Mouse (Mus musculus) adrenal gland, postnatal 10 days (tissue): ENCODE measurements around the gene 5830473C10Rik. TPM values are rescaled to one million over a fixed set of nuclear protein-coding genes. Genes with fewer than 3 reads are reported as not detected.

Experiments used
- total RNA-seq, 2 experiments: library from RNA; stranded (reverse); gene quantifications; 2 replicates each; pipeline ENCODE4 v1.2.3; 2021

Gene 5830473C10Rik
- total RNA-seq, 2 experiments from 2014 or later: 5.5 to 10.4 TPM

Other genes with a start within 250 kb of the 5830473C10Rik start
- 100 to 1,000 TPM in 1 of 2 experiments, 10 to 100 TPM in 1; 79.6 to 111 TPM for gene Ankrd17, start 194.5 kb upstream of the 5830473C10Rik start, total RNA-seq
- 1 to 10 TPM; 2.1 to 3.3 TPM for gene Gm9958, start 193.9 kb upstream of the 5830473C10Rik start, total RNA-seq
- over 10,000 TPM in 1 of 2 experiments, 1,000 to 10,000 TPM in 1; 7,600 to 18,589 TPM for gene Alb, start 100.2 kb upstream of the 5830473C10Rik start, total RNA-seq
- 100 to 1,000 TPM; 414 to 846 TPM for gene Afp, start 70.4 kb upstream of the 5830473C10Rik start, total RNA-seq
- gene Afm, start 42.2 kb upstream of the 5830473C10Rik start, total RNA-seq: 100 to 1,000 TPM in 1 of 2 experiments, 10 to 100 TPM in 1; 52.5 to 116 TPM
- gene Rassf6, start 79.5 kb downstream of the 5830473C10Rik start, total RNA-seq: 1 to 10 TPM; 4.8 to 7.0 TPM
- gene Cxcl5, start 198.3 kb downstream of the 5830473C10Rik start, total RNA-seq: not detected
- 1 to 10 TPM; 4.4 to 5.8 TPM for gene Ppbp, start 207.4 kb downstream of the 5830473C10Rik start, total RNA-seq
- gene Pf4, start 211.3 kb downstream of the 5830473C10Rik start, total RNA-seq: 10 to 100 TPM; 27.3 to 27.8 TPM
- not detected for gene Cxcl3, start 225.0 kb downstream of the 5830473C10Rik start, total RNA-seq
- gene Cxcl15, start 233.4 kb downstream of the 5830473C10Rik start, total RNA-seq: not detected